Mouse (Mus musculus) embryonic facial prominence, embryonic 12.5 days (tissue): Measurements from ENCODE around the gene Dnttip1. TPM values are rescaled to one million over a fixed set of nuclear protein-coding genes. Genes with fewer than 3 reads are reported as not detected.

Experiments
- ATAC-seq: fragments of 200-750 bp; cut with Nextera tagmentation; 2 replicates; pipeline ENCODE4 v1.8.0; 2017; ENCODE audit not compliant: insufficient number of reproducible peaks, insufficient read depth, low FRiP score, low TSS enrichment
- H3K27ac ChIP-seq: fragments of 300-500 bp; sonication (generic); 2 replicates; pipeline ENCODE4 v1.5.1; 2016; ENCODE audit warnings: mild to moderate bottlenecking
- H3K27me3 ChIP-seq: fragments of 300-500 bp; sonication (generic); 2 replicates; pipeline ENCODE4 v1.6.1; 2016; ENCODE audit warnings: mild to moderate bottlenecking, moderate library complexity
- H3K36me3 ChIP-seq: fragments of 300-500 bp; sonication (generic); 2 replicates; pipeline ENCODE4 v1.6.1; 2016; ENCODE audit warnings: mild to moderate bottlenecking
- H3K4me1 ChIP-seq: fragments of 300-500 bp; sonication (generic); 2 replicates; pipeline ENCODE4 v1.6.1; 2016
- H3K4me2 ChIP-seq: fragments of 300-500 bp; sonication (generic); replicated peaks from 2 replicates; pipeline ENCODE4 v1.6.1; 2016; ENCODE audit warnings: mild to moderate bottlenecking, moderate library complexity
- H3K4me3 ChIP-seq: fragments of 300-500 bp; sonication (generic); 2 replicates; pipeline ENCODE4 v1.5.1; 2016; ENCODE audit warnings: mild to moderate bottlenecking
- H3K9ac ChIP-seq: fragments of 300-500 bp; sonication (generic); 2 replicates; pipeline ENCODE4 v1.6.1; 2016; ENCODE audit warnings: mild to moderate bottlenecking, moderate library complexity
- H3K9me3 ChIP-seq: fragments of 300-500 bp; sonication (generic); 2 replicates; pipeline ENCODE4 v1.6.1; 2016; ENCODE audit warnings: mild to moderate bottlenecking, moderate library complexity
- WGBS: fragments of 180-500 bp; shearing (Covaris S2); methylation state at CpG from one replicate; pipeline ENCODE4 v1.1.7; 2016; 5-methylcytosine and 5-hydroxymethylcytosine counted together
- polyA plus RNA-seq: library from polyadenylated mRNA; unstranded; fragments of >200 nt; fragmentation: Nextera tagmentation; extraction: Ambion mirVana; gene quantifications from 2 replicates; pipeline ENCODE4 v1.2.1, GENCODE M21; 2016

Gene Dnttip1
- polyA plus RNA-seq, 1 experiment from 2014 or later, result 97.1 TPM

- no peaks in the 10 kb centered on the region for H3K9me3 ChIP-seq
- H3K4me1 ChIP-seq, result no peaks in the 10 kb centered on the region
- H3K27me3 ChIP-seq, result no peaks in the 10 kb centered on the region
- no peak overlapping the region for H3K27ac ChIP-seq
- no peak for ATAC-seq
- no peak overlapping the region for H3K9ac ChIP-seq
- H3K4me2 ChIP-seq, result no peak overlapping the region
- WGBS, result 89% methylated on average over 2 of the region's 2 CpGs
- H3K36me3 ChIP-seq, result no peaks in the 10 kb centered on the region
- no peak overlapping the region for H3K4me3 ChIP-seq
Measured at GRCm38 (mm10) chr2:164733259-164733658, 12.5 kb upstream of the Dnttip1 start.

- Histone ChIP-seq H3K4me1 (no peaks in the 10 kb centered on the region), H3K9ac (no peak overlapping the region), H3K9me3 (no peaks in the 10 kb centered on the region), H3K4me3 (no peak overlapping the region), H3K4me2 (no peak overlapping the region), H3K27ac (no peak overlapping the region), H3K27me3 (no peaks in the 10 kb centered on the region), H3K36me3 (no peaks in the 10 kb centered on the region)
- WGBS, result 87% methylated on average over 5 of the region's 5 CpGs
- no peak for ATAC-seq
Measured at GRCm38 (mm10) chr2:164734839-164735238, 10.9 kb upstream of the Dnttip1 start.

- Histone ChIP-seq H3K9ac (no peak overlapping the region), H3K4me3 (no peak overlapping the region), H3K4me2 (no peak overlapping the region), H3K4me1 (no peaks in the 10 kb centered on the region), H3K27ac (no peak overlapping the region), H3K36me3 (no peaks in the 10 kb centered on the region), H3K9me3 (no peaks in the 10 kb centered on the region), H3K27me3 (no peaks in the 10 kb centered on the region)
- ATAC-seq, result no peak
- WGBS, result 83% methylated on average over 5 of the region's 5 CpGs
Measured at GRCm38 (mm10) chr2:164735446-164735845, 10.3 kb upstream of the Dnttip1 start.

- Histone ChIP-seq H3K4me1 (no peaks in the 10 kb centered on the region), H3K27me3 (no peaks in the 10 kb centered on the region), H3K9me3 (no peaks in the 10 kb centered on the region), H3K4me2 (no peak overlapping the region), H3K36me3 (no peaks in the 10 kb centered on the region), H3K27ac (no peak overlapping the region), H3K4me3 (no peak overlapping the region), H3K9ac (no peak overlapping the region)
- ATAC-seq, result no peak
- 73% methylated on average over 3 of the region's 3 CpGs for WGBS
Measured at GRCm38 (mm10) chr2:164737377-164738090, 8.2 kb upstream of the Dnttip1 start.

GRCm38 (mm10) chr2:164739876-164740275, 5.9 kb upstream of the Dnttip1 start:
- Histone ChIP-seq H3K9me3 (no peaks in the 10 kb centered on the region), H3K27me3 (no peaks in the 10 kb centered on the region), H3K4me2 (no peak overlapping the region), H3K4me1 (peaks cover under 1% of the 10 kb centered on the region; the same call in 1 of the 2 replicates), H3K4me3 (no peak overlapping the region), H3K9ac (no peak overlapping the region), H3K36me3 (no peaks in the 10 kb centered on the region), H3K27ac (no peak overlapping the region)
- WGBS, result 47% methylated on average over 7 of the region's 7 CpGs
- ATAC-seq, result no peak

- no peak overlapping the region for H3K27ac ChIP-seq
- H3K36me3 ChIP-seq, result peaks cover 16% of the 10 kb centered on the region; the same call in 1 of the 2 replicates
- peak overlapping the region; percentile 83 for H3K9ac ChIP-seq
- no peaks in the 10 kb centered on the region for H3K27me3 ChIP-seq
- no peak for ATAC-seq
- peaks cover 12% of the 10 kb centered on the region for H3K4me1 ChIP-seq
- H3K4me2 ChIP-seq, result peak overlapping the region; percentile 75
- WGBS, result 72% methylated on average over 13 of the region's 13 CpGs
- no peaks in the 10 kb centered on the region for H3K9me3 ChIP-seq
- H3K4me3 ChIP-seq, result peak overlapping the region; percentile 77
Measured at GRCm38 (mm10) chr2:164744987-164745386, 796 bp upstream of the Dnttip1 start.

- 51% methylated on average over 8 of the region's 8 CpGs for WGBS
- Histone ChIP-seq H3K4me1 (peaks cover 12% of the 10 kb centered on the region), H3K36me3 (peaks cover 29% of the 10 kb centered on the region), H3K27me3 (no peaks in the 10 kb centered on the region), H3K4me2 (peak overlapping the region; percentile 75), H3K27ac (no peak overlapping the region), H3K9ac (peak overlapping the region; percentile 83), H3K9me3 (no peaks in the 10 kb centered on the region), H3K4me3 (peak overlapping the region; percentile 77)
- no peak for ATAC-seq
Measured at GRCm38 (mm10) chr2:164746693-164747092, 910 bp downstream of the Dnttip1 start.

- Histone ChIP-seq H3K27me3 (no peaks in the 10 kb centered on the region), H3K9me3 (no peaks in the 10 kb centered on the region), H3K9ac (no peak overlapping the region), H3K4me2 (no peak overlapping the region), H3K4me1 (peaks cover 12% of the 10 kb centered on the region), H3K4me3 (no peak overlapping the region), H3K27ac (no peak overlapping the region), H3K36me3 (peaks cover 41% of the 10 kb centered on the region)
- no peak for ATAC-seq
- 88% methylated on average over 4 of the region's 4 CpGs for WGBS
Measured at GRCm38 (mm10) chr2:164748191-164748590, 2.4 kb downstream of the Dnttip1 start.

GRCm38 (mm10) chr2:164748991-164749390, 3.2 kb downstream of the Dnttip1 start:
- H3K4me3 ChIP-seq, result no peak overlapping the region
- peaks cover 47% of the 10 kb centered on the region for H3K36me3 ChIP-seq
- H3K4me2 ChIP-seq, result no peak overlapping the region
- ATAC-seq, result no peak
- no peaks in the 10 kb centered on the region for H3K27me3 ChIP-seq
- no peak overlapping the region for H3K27ac ChIP-seq
- 91% methylated on average over 6 of the region's 6 CpGs for WGBS
- no peak overlapping the region for H3K9ac ChIP-seq
- peaks cover 12% of the 10 kb centered on the region for H3K4me1 ChIP-seq
- no peaks in the 10 kb centered on the region for H3K9me3 ChIP-seq

- H3K27me3 ChIP-seq, result no peaks in the 10 kb centered on the region
- H3K27ac ChIP-seq, result no peak overlapping the region
- H3K4me3 ChIP-seq, result no peak overlapping the region
- no peak overlapping the region for H3K9ac ChIP-seq
- peaks cover 79% of the 10 kb centered on the region for H3K36me3 ChIP-seq
- WGBS, result 86% methylated on average over 2 of the region's 2 CpGs
- no peaks in the 10 kb centered on the region for H3K4me1 ChIP-seq
- H3K4me2 ChIP-seq, result no peak overlapping the region
- H3K9me3 ChIP-seq, result no peaks in the 10 kb centered on the region
- no peak for ATAC-seq
Measured at GRCm38 (mm10) chr2:164752454-164752853, 6.7 kb downstream of the Dnttip1 start.

GRCm38 (mm10) chr2:164754105-164754504, 8.3 kb downstream of the Dnttip1 start:
- Histone ChIP-seq H3K27me3 (no peaks in the 10 kb centered on the region), H3K36me3 (peaks cover 81% of the 10 kb centered on the region), H3K4me3 (no peak overlapping the region), H3K4me1 (no peaks in the 10 kb centered on the region), H3K4me2 (no peak overlapping the region), H3K9ac (no peak overlapping the region), H3K9me3 (no peaks in the 10 kb centered on the region), H3K27ac (no peak overlapping the region)
- ATAC-seq, result no peak
- 85% methylated on average over 11 of the region's 11 CpGs for WGBS

- Histone ChIP-seq H3K36me3 (peaks cover 88% of the 10 kb centered on the region), H3K9ac (no peak overlapping the region)
Measured at GRCm38 (mm10) chr2:164754800-164755199, 9.0 kb downstream of the Dnttip1 start.

More at GRCm38 (mm10) chr2:164754800-164755199, 9.0 kb downstream of the Dnttip1 start:
- ATAC-seq, result no peak
- Histone ChIP-seq H3K27ac (no peak overlapping the region), H3K4me3 (no peak overlapping the region), H3K27me3 (no peaks in the 10 kb centered on the region), H3K4me1 (no peaks in the 10 kb centered on the region), H3K4me2 (no peak overlapping the region), H3K9me3 (no peaks in the 10 kb centered on the region)
- WGBS, result 89% methylated on average over 2 of the region's 2 CpGs
